Mouse (Mus musculus): ENCODE measurements at regions not wholly inside any gene's neighbourhood (a gene's known extent, or its start where the extent isn't known, plus 50 kb on each side); places are given as distances from the start of the nearest gene placed in this dataset.

DNA sequence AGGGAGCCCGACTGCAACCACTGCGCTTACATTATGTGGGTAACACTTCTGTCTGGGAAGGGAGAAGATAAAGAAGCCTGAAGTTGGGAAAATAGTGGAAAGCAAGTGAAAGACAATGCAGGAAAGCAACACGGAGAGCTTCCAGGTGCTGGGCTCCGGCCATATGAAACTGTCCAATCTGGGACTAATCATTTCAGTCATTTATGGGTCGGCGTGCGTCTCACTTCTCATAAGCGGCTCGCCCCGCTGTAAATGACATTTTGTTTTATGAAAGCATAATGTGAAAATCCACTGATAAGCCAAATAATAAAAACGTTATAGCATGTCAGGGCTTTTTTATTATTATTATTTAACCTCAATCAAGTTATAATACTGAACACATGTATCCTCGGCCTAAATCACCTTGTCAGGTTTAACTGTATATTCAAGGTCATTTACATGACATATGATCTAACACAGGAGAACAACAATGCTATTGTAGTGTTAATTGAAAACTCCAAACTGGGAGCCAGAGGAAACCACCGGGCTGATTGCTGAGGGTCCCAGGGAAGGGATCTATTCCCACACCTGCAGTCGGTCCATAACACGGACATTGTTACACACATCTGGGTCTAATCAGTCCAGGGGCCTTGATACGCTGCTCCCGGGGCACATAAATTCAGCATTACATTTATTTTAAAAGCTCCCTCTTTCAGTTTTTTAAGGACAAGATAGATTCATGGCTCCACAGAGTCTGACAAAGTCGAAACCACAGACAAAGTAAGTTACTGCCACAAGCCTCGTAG lies 332.4 kb downstream of the Etnk1 start:
- TF ChIP-seq POLR2A (IDR thresholded peaks at IDR 0.05; ENCODE audit: borderline replicate concordance, extremely low read depth, insufficient read depth, insufficient read length, poor library complexity, severe bottlenecking) (no peak), CTCF (IDR thresholded peaks at IDR 0.05; ENCODE audit: borderline replicate concordance, extremely low read depth, insufficient read depth, insufficient read length) (no peak)

Measured in brain, embryonic 14.5 days (tissue).